Mouse (Mus musculus): Measurements from ENCODE around the gene Sowaha. TPM values are rescaled to one million over a fixed set of nuclear protein-coding genes. Genes with fewer than 3 reads are reported as not detected.

Sowaha gene
- polyA plus RNA-seq, 1 experiment from 2014 or later = 1.1 TPM

DNA sequence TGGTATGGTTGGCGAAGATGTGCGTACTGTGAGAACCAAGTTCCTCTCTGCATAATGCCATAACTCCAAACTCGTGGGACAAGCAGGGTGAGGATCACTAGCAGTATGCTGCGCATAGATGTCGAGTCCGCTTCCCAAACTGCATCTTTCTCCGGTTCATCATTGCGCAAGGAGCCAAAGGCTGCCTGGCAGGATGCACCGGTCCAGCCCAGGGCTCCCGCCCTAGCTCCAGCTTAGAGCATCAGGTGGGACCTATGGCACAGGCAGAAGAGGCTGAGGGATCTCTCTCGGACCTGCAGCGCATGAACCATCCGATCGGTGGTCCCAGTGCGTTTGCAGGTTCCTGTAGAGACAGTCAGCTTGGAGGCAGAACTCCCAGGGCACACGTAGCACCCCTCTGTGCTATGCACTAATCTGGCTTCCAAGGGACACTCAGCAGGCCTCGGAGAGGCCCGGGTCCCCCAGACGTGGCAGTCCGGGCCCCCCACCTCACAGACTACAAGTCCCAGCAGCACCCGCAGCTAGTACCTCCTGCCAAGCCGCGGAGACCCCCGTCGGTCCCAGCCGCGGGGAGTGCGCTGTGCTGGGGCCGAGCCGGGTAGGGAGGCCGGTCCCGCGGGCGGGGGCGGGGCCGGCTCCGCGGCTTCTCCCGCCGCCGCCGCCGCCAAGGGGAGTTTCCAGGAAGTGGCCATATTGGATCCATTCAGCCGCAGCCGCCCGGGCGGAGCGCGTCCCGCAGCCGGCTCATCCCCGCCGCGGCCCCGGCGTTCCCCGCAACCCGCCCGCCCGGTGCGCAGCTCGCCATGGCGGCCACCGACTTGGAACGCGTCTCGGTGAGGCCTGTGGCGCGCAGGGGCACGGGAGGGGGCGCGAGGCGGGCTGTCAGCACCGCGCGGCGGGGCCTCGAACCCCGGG, 39.4 kb upstream of the Sowaha start, which contains the start of gene Sept8:
Gene Sept8 (plus strand): TSS at position 51 of the 915 bp plus-strand sequence.
- WGBS = 5% methylated on average over 76 of the region's 79 CpGs

DNA sequence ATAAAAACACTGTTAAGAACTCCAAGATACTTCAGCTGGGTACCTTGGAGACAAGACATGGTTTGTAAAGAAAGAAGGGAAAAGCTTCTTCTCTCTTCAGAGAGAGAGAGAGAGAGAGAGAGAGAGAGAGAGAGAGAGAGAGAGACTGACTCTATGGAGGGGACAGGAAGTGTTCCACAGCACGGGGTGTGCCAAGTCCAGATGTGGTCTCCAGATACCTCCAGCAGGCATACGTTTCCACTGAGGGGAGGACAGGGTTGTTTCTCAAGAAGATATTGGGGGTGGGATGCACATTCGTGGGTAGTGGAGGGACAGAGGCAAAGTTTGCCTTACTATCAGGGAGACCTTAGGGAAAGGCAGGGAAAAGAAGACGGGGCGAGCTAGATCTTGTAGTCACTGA, 38.7 kb upstream of the Sowaha start:
- no peak overlapping the region for H3K9ac ChIP-seq (ENCODE audit: low read depth, low read length)
- 52% methylated on average over 5 of the region's 5 CpGs for WGBS
- TF ChIP-seq CTCF (IDR thresholded peaks at IDR 0.05; ENCODE audit: low read depth) = no peak
- no peak overlapping the region for H3K4me2 ChIP-seq (replicated peaks; ENCODE audit: low read depth)
- ATAC-seq = no peak
- H3K4me1 ChIP-seq (replicated peaks; ENCODE audit: control insufficient read depth, insufficient read depth, low read length) = peaks cover 9% of the 10 kb centered on the region
- H3K9me3 ChIP-seq (ENCODE audit: control insufficient read depth) = no peaks in the 10 kb centered on the region
- H3K27me3 ChIP-seq (replicated peaks; ENCODE audit: control insufficient read depth, insufficient read depth, low read length) = no peaks in the 10 kb centered on the region
- no peaks in the 10 kb centered on the region for H3K36me3 ChIP-seq (ENCODE audit: control insufficient read depth, insufficient read depth)
- H3K27ac ChIP-seq (ENCODE audit: low read depth, low read length) = no peak overlapping the region
- no peak overlapping the region for H3K4me3 ChIP-seq (ENCODE audit: low read depth, low read length)

More for the DNA sequence above, 39.4 kb upstream of the Sowaha start, which contains the start of gene Sept8:
- no peak for TF ChIP-seq CTCF (IDR thresholded peaks at IDR 0.05; ENCODE audit: low read depth)
- peak within 1 kb of the TSS; percentile 89 for H3K4me2 ChIP-seq (replicated peaks; ENCODE audit: low read depth)
- H3K27ac ChIP-seq (ENCODE audit: low read depth, low read length) = peak within 1 kb of the TSS; percentile 64
- H3K36me3 ChIP-seq (ENCODE audit: control insufficient read depth, insufficient read depth) = no peaks in the 10 kb centered on the region
- no peaks in the 10 kb centered on the region for H3K27me3 ChIP-seq (replicated peaks; ENCODE audit: control insufficient read depth, insufficient read depth, low read length)
- peak within 1 kb of the TSS; percentile 71 for H3K9ac ChIP-seq (ENCODE audit: low read depth, low read length)
- peak within 1 kb of the TSS; percentile 64 for H3K4me3 ChIP-seq (ENCODE audit: low read depth, low read length)
- no peaks in the 10 kb centered on the region for H3K9me3 ChIP-seq (ENCODE audit: control insufficient read depth)
- peaks cover 9% of the 10 kb centered on the region for H3K4me1 ChIP-seq (replicated peaks; ENCODE audit: control insufficient read depth, insufficient read depth, low read length)
- ATAC-seq = peak; percentile 69; the same call in 1 of the 2 replicates

DNA sequence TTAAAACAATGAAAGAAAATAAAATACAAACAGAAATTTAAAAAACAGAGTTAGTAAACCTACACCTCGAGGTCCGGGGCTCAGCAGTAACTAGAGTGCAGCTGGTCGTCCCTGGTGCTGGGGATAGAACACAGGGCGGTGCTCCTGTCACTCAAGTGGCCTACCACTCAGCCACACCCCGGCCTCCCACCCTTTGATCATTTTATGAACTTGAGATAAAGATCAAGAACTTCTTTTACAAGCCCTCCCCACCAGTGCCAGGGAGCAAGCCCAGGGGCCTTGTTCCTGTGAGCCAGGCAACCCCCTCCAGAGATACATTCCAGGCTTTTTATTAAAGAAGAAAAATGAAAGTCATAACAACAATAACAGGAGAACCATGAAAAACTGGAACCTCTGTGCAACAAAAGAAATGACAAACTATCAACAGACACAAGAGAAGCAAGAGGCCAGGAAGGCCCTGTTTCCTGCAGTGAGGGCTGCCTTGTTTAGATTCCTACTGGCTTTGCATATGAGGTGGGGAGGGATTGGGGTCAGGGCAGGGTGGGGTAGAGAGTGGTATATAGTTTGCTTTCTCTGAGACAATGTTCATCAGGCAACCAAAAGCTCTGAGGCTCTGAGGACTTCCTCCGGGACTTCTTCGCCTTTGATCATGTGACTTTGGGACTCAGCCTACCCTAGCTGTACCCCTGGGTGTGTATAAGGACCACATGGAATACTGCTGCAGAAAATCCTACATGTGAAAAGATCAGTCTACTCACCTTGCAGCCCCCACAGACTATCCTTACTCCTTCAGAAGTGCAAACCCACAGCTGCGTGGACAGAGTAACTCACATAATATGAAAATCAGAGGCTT, 36.9 kb upstream of the Sowaha start:
- no peak for TF ChIP-seq CTCF (IDR thresholded peaks at IDR 0.05; ENCODE audit: low read depth)
- ATAC-seq = no peak
- H3K9ac ChIP-seq (ENCODE audit: low read depth, low read length) = no peak overlapping the region
- no peak overlapping the region for H3K27ac ChIP-seq (ENCODE audit: low read depth, low read length)
- H3K4me1 ChIP-seq (replicated peaks; ENCODE audit: control insufficient read depth, insufficient read depth, low read length) = peaks cover 9% of the 10 kb centered on the region
- WGBS = 47% methylated on average over 8 of the region's 8 CpGs
- H3K4me3 ChIP-seq (ENCODE audit: low read depth, low read length) = no peak overlapping the region
- no peaks in the 10 kb centered on the region for H3K36me3 ChIP-seq (ENCODE audit: control insufficient read depth, insufficient read depth)
- H3K4me2 ChIP-seq (replicated peaks; ENCODE audit: low read depth) = no peak overlapping the region
- H3K27me3 ChIP-seq (replicated peaks; ENCODE audit: control insufficient read depth, insufficient read depth, low read length) = no peaks in the 10 kb centered on the region
- no peaks in the 10 kb centered on the region for H3K9me3 ChIP-seq (ENCODE audit: control insufficient read depth)

DNA sequence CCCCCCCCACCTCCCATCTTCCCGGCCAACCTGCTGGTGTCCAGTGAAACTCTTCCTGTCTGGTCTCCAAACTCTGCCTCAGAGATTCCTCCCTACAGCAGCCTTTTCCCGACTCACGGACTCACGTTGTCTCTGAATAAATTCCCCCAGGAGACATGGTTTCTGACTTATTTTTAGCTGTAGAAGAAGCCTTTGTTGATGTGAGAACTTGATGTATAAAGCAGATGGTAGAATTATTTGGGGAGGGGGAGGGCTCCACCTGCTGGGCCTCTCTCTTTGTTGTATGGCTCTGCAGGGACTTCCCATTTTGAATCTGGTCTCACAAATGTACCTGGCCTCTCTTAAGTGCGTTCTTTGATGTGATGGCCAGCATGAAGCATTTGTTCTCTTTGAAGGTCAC, 30.3 kb upstream of the Sowaha start:
- Histone ChIP-seq H3K4me1 (replicated peaks; ENCODE audit: control insufficient read depth, insufficient read depth, low read length) (no peaks in the 10 kb centered on the region), H3K27ac (ENCODE audit: low read depth, low read length) (no peak overlapping the region), H3K36me3 (ENCODE audit: control insufficient read depth, insufficient read depth) (no peaks in the 10 kb centered on the region), H3K4me2 (replicated peaks; ENCODE audit: low read depth) (no peak overlapping the region), H3K9ac (ENCODE audit: low read depth, low read length) (no peak overlapping the region), H3K27me3 (replicated peaks; ENCODE audit: control insufficient read depth, insufficient read depth, low read length) (no peaks in the 10 kb centered on the region), H3K4me3 (ENCODE audit: low read depth, low read length) (no peak overlapping the region), H3K9me3 (ENCODE audit: control insufficient read depth) (no peaks in the 10 kb centered on the region)
- 68% methylated on average over 5 of the region's 5 CpGs for WGBS
- peak; percentile 10; the same call in 1 of the 2 replicates for TF ChIP-seq CTCF (IDR thresholded peaks at IDR 0.05; ENCODE audit: low read depth)
- ATAC-seq = no peak

DNA sequence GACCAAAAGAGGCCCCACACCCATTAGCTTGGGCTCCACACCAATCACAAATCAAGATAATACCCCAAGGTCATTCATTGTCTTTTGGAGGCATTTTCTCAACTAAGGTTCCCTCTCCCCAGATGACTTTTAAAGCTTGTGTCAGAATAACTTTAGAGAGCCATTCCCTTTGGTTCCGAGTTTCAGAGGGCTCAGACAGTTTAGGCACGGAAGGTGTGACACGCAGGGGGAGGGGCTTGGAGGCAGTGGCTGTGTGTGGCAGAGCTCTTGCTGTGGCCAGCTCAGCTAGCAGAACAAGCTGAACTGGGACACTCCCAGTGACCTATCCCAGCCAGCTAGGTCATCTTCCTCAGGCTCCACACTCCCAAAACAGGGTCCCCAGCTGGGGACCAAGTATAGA, 28.5 kb upstream of the Sowaha start:
- Histone ChIP-seq H3K27me3 (replicated peaks; ENCODE audit: control insufficient read depth, insufficient read depth, low read length) (no peaks in the 10 kb centered on the region), H3K36me3 (ENCODE audit: control insufficient read depth, insufficient read depth) (no peaks in the 10 kb centered on the region), H3K27ac (ENCODE audit: low read depth, low read length) (no peak overlapping the region), H3K4me1 (replicated peaks; ENCODE audit: control insufficient read depth, insufficient read depth, low read length) (no peaks in the 10 kb centered on the region), H3K9me3 (ENCODE audit: control insufficient read depth) (no peaks in the 10 kb centered on the region), H3K4me2 (replicated peaks; ENCODE audit: low read depth) (no peak overlapping the region), H3K9ac (ENCODE audit: low read depth, low read length) (no peak overlapping the region), H3K4me3 (ENCODE audit: low read depth, low read length) (no peak overlapping the region)
- no peak for TF ChIP-seq CTCF (IDR thresholded peaks at IDR 0.05; ENCODE audit: low read depth)
- WGBS = 50% methylated on average over 3 of the region's 3 CpGs
- no peak for ATAC-seq

DNA sequence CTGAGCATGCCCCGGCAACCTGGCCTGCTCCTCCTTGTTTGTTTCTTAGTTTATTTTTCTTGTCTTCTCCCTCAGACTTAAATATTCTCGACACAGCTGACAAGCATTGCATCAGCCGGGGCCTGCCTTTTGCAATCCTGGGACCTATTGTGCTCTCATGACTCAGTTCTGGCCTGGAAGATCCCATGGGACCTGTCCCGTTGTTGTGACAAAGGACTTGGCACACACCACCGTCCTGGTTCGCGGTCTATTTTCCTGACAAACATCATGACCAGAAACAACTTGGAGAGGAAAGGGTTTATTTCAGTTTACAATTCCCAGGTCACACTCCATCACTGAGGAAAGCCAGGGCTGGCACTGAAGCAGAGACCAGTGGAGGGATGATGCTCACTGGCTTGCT, 28.1 kb upstream of the Sowaha start:
- no peak overlapping the region for H3K27ac ChIP-seq (ENCODE audit: low read depth, low read length)
- WGBS = 56% methylated on average over 7 of the region's 7 CpGs
- H3K9ac ChIP-seq (ENCODE audit: low read depth, low read length) = no peak overlapping the region
- no peak for TF ChIP-seq CTCF (IDR thresholded peaks at IDR 0.05; ENCODE audit: low read depth)
- ATAC-seq = no peak
- H3K27me3 ChIP-seq (replicated peaks; ENCODE audit: control insufficient read depth, insufficient read depth, low read length) = no peaks in the 10 kb centered on the region
- H3K4me3 ChIP-seq (ENCODE audit: low read depth, low read length) = no peak overlapping the region
- no peaks in the 10 kb centered on the region for H3K9me3 ChIP-seq (ENCODE audit: control insufficient read depth)
- H3K4me2 ChIP-seq (replicated peaks; ENCODE audit: low read depth) = no peak overlapping the region
- no peaks in the 10 kb centered on the region for H3K36me3 ChIP-seq (ENCODE audit: control insufficient read depth, insufficient read depth)
- no peaks in the 10 kb centered on the region for H3K4me1 ChIP-seq (replicated peaks; ENCODE audit: control insufficient read depth, insufficient read depth, low read length)

All from intestine, postnatal 0 days (tissue).